Mouse (Mus musculus): ENCODE results near the gene Bcl9. TPM values are rescaled to one million over a fixed set of nuclear protein-coding genes. Genes with fewer than 3 reads are reported as not detected.

The Bcl9 gene
- polyA plus RNA-seq, 1 experiment from 2014 or later: 82.5 TPM

- 31% methylated on average over 4 of the region's 4 CpGs for WGBS
- no peak for DNase-seq
Measured at GRCm38 (mm10) chr3:97199261-97199660, 98.5 kb downstream of the Bcl9 start.

DNA sequence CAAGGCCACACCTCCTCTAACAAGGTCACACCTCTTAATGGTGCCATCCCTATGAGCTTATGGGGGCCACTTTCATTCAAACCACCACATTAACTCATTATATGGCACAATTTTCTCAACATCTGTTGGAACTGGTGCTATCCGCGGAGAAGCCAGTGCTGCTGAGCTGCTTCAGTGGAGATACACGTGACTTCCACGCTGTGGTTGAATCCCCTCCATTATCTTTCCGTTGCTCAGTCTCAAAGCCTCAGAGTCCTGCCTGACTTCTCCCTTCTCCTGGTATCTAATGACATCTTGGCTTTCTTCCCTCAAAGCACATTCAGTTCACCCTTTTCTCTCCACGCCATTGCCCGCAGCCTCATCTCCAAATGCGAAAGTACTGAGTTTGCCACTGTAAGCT is 101.1 kb downstream of the Bcl9 start:
- Histone ChIP-seq H3K9ac (replicated peaks; ENCODE audit: low read length) (no peak overlapping the region), H3K27me3 (ENCODE audit: control insufficient read depth, insufficient read depth, low read length) (no peaks in the 10 kb centered on the region), H3K4me1 (ENCODE audit: control insufficient read depth, insufficient read depth, low read length) (no peaks in the 10 kb centered on the region), H3K4me3 (replicated peaks; ENCODE audit: low read depth, low read length) (no peak overlapping the region), H3K36me3 (ENCODE audit: control insufficient read depth, insufficient read depth, low read length) (no peaks in the 10 kb centered on the region), H3K9me3 (ENCODE audit: control insufficient read depth, low read length) (no peaks in the 10 kb centered on the region), H3K27ac (replicated peaks; ENCODE audit: low read depth, low read length) (no peak overlapping the region), H3K4me2 (ENCODE audit: low read length) (no peak overlapping the region)
- WGBS: 92% methylated on average over 8 of the region's 8 CpGs
- DNase-seq (no peak), ATAC-seq (ENCODE audit: low FRiP score, low TSS enrichment) (no peak)

More at GRCm38 (mm10) chr3:97199261-97199660, 98.5 kb downstream of the Bcl9 start:
- Histone ChIP-seq H3K27ac (replicated peaks; ENCODE audit: low read depth, low read length) (no peak overlapping the region), H3K4me2 (ENCODE audit: low read length) (no peak overlapping the region), H3K4me1 (ENCODE audit: control insufficient read depth, insufficient read depth, low read length) (no peaks in the 10 kb centered on the region), H3K36me3 (ENCODE audit: control insufficient read depth, insufficient read depth, low read length) (peaks cover 15% of the 10 kb centered on the region), H3K27me3 (ENCODE audit: control insufficient read depth, insufficient read depth, low read length) (no peaks in the 10 kb centered on the region), H3K9ac (replicated peaks; ENCODE audit: low read length) (no peak overlapping the region), H3K4me3 (replicated peaks; ENCODE audit: low read depth, low read length) (no peak overlapping the region), H3K9me3 (ENCODE audit: control insufficient read depth, low read length) (no peaks in the 10 kb centered on the region)
- no peak for ATAC-seq (ENCODE audit: low FRiP score, low TSS enrichment)

GRCm38 (mm10) chr3:97185098-97185860 is 112.4 kb downstream of the Bcl9 start:
- Histone ChIP-seq H3K27me3 (ENCODE audit: control insufficient read depth, insufficient read depth, low read length) (no peaks in the 10 kb centered on the region), H3K36me3 (ENCODE audit: control insufficient read depth, insufficient read depth, low read length) (no peaks in the 10 kb centered on the region), H3K9ac (replicated peaks; ENCODE audit: low read length) (no peak overlapping the region), H3K4me2 (ENCODE audit: low read length) (no peak overlapping the region), H3K27ac (replicated peaks; ENCODE audit: low read depth, low read length) (no peak overlapping the region), H3K9me3 (ENCODE audit: control insufficient read depth, low read length) (no peaks in the 10 kb centered on the region), H3K4me3 (replicated peaks; ENCODE audit: low read depth, low read length) (no peak overlapping the region), H3K4me1 (ENCODE audit: control insufficient read depth, insufficient read depth, low read length) (no peaks in the 10 kb centered on the region)
- DNase-seq: peak; percentile 91
- WGBS: 44% methylated on average over 10 of the region's 10 CpGs
- ATAC-seq (ENCODE audit: low FRiP score, low TSS enrichment): 0 out of 2 replicates have a peak, but pooled peaks have one; percentile 47

DNA sequence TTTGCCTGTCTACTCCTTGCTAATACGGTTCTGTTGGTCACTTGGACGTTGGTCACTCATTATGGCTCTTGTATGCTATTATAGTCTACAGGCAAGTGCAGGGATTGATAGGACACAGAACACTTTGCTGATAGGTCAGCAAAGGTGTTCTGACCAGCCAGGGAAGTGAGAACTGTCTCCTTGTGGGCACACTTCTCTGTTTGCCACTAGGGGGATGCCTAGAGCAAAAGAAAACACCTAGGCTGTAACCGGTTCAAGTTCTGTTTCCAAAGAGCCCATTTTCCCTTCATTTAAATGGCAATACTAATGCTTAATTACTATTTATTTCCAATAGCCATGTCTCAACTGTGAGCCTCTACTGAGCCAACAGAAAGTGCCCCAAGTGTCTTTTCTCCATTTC is 113.9 kb downstream of the Bcl9 start:
- Histone ChIP-seq H3K9me3 (ENCODE audit: control insufficient read depth, low read length) (no peaks in the 10 kb centered on the region), H3K27ac (replicated peaks; ENCODE audit: low read depth, low read length) (no peak overlapping the region), H3K4me3 (replicated peaks; ENCODE audit: low read depth, low read length) (no peak overlapping the region), H3K4me2 (ENCODE audit: low read length) (no peak overlapping the region), H3K36me3 (ENCODE audit: control insufficient read depth, insufficient read depth, low read length) (no peaks in the 10 kb centered on the region), H3K9ac (replicated peaks; ENCODE audit: low read length) (no peak overlapping the region), H3K27me3 (ENCODE audit: control insufficient read depth, insufficient read depth, low read length) (no peaks in the 10 kb centered on the region), H3K4me1 (ENCODE audit: control insufficient read depth, insufficient read depth, low read length) (no peaks in the 10 kb centered on the region)
- WGBS: 40% methylated on average over 3 of the region's 3 CpGs
- ATAC-seq (ENCODE audit: low FRiP score, low TSS enrichment) (no peak), DNase-seq (no peak)

GRCm38 (mm10) chr3:97180527-97180926 is 117.2 kb downstream of the Bcl9 start:
- Histone ChIP-seq H3K9me3 (ENCODE audit: control insufficient read depth, low read length) (no peaks in the 10 kb centered on the region), H3K9ac (replicated peaks; ENCODE audit: low read length) (no peak overlapping the region; the same call in 1 of the 2 replicates), H3K36me3 (ENCODE audit: control insufficient read depth, insufficient read depth, low read length) (no peaks in the 10 kb centered on the region), H3K27me3 (ENCODE audit: control insufficient read depth, insufficient read depth, low read length) (no peaks in the 10 kb centered on the region), H3K4me3 (replicated peaks; ENCODE audit: low read depth, low read length) (no peak overlapping the region), H3K27ac (replicated peaks; ENCODE audit: low read depth, low read length) (0 out of 2 replicates have a peak overlapping the region, but pooled peaks have one; percentile 32), H3K4me1 (ENCODE audit: control insufficient read depth, insufficient read depth, low read length) (no peaks in the 10 kb centered on the region), H3K4me2 (ENCODE audit: low read length) (no peak overlapping the region)
- 44% methylated on average over 6 of the region's 6 CpGs for WGBS
- no peak for DNase-seq
- no peak for ATAC-seq (ENCODE audit: low FRiP score, low TSS enrichment)

- Histone ChIP-seq H3K4me2 (ENCODE audit: low read length) (no peak overlapping the region), H3K9ac (replicated peaks; ENCODE audit: low read length) (no peak overlapping the region), H3K27me3 (ENCODE audit: control insufficient read depth, insufficient read depth, low read length) (no peaks in the 10 kb centered on the region), H3K36me3 (ENCODE audit: control insufficient read depth, insufficient read depth, low read length) (no peaks in the 10 kb centered on the region), H3K4me3 (replicated peaks; ENCODE audit: low read depth, low read length) (no peak overlapping the region), H3K9me3 (ENCODE audit: control insufficient read depth, low read length) (no peaks in the 10 kb centered on the region), H3K4me1 (ENCODE audit: control insufficient read depth, insufficient read depth, low read length) (no peaks in the 10 kb centered on the region), H3K27ac (replicated peaks; ENCODE audit: low read depth, low read length) (no peak overlapping the region)
- no peak for DNase-seq
- ATAC-seq (ENCODE audit: low FRiP score, low TSS enrichment): no peak
- 84% methylated on average over 6 of the region's 6 CpGs for WGBS
Measured at GRCm38 (mm10) chr3:97178885-97179284, 118.8 kb downstream of the Bcl9 start.

- no peak overlapping the region for H3K27ac ChIP-seq (replicated peaks; ENCODE audit: low read depth, low read length)
- H3K36me3 ChIP-seq (ENCODE audit: control insufficient read depth, insufficient read depth, low read length): no peaks in the 10 kb centered on the region
- DNase-seq (no peak), ATAC-seq (ENCODE audit: low FRiP score, low TSS enrichment) (no peak)
- H3K4me1 ChIP-seq (ENCODE audit: control insufficient read depth, insufficient read depth, low read length): no peaks in the 10 kb centered on the region
- no peak overlapping the region for H3K4me2 ChIP-seq (ENCODE audit: low read length)
- H3K9me3 ChIP-seq (ENCODE audit: control insufficient read depth, low read length): no peaks in the 10 kb centered on the region
- no peaks in the 10 kb centered on the region for H3K27me3 ChIP-seq (ENCODE audit: control insufficient read depth, insufficient read depth, low read length)
- WGBS: 87% methylated on average over 5 of the region's 5 CpGs
- no peak overlapping the region for H3K9ac ChIP-seq (replicated peaks; ENCODE audit: low read length)
- no peak overlapping the region for H3K4me3 ChIP-seq (replicated peaks; ENCODE audit: low read depth, low read length)
Measured at GRCm38 (mm10) chr3:97172632-97173031, 125.1 kb downstream of the Bcl9 start.

DNA sequence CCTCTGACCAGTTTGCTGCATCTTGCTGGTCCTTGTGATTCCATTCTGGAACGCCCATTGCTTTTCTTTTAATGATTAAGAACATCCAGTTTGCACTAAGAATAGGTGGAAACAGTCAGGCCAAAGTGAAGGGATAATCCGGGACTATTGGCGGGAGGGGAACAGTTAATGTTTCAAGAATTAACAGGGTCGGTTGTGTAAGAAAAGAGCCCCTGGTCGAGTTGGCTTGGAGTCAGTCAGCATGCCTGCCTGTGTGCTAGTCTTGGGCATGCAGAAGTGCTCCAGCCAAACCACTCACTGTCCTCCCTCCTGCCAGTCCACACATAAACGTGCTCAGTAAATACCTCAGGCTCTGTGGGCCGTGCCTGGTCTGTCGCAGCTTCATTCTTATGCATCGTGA is 125.5 kb downstream of the Bcl9 start:
- no peak overlapping the region for H3K4me3 ChIP-seq (replicated peaks; ENCODE audit: low read depth, low read length)
- 70% methylated on average over 9 of the region's 9 CpGs for WGBS
- H3K4me2 ChIP-seq (ENCODE audit: low read length): no peak overlapping the region
- H3K9ac ChIP-seq (replicated peaks; ENCODE audit: low read length): no peak overlapping the region
- no peaks in the 10 kb centered on the region for H3K36me3 ChIP-seq (ENCODE audit: control insufficient read depth, insufficient read depth, low read length)
- H3K27me3 ChIP-seq (ENCODE audit: control insufficient read depth, insufficient read depth, low read length): no peaks in the 10 kb centered on the region
- no peaks in the 10 kb centered on the region for H3K9me3 ChIP-seq (ENCODE audit: control insufficient read depth, low read length)
- ATAC-seq (ENCODE audit: low FRiP score, low TSS enrichment) (no peak), DNase-seq (no peak)
- no peak overlapping the region for H3K27ac ChIP-seq (replicated peaks; ENCODE audit: low read depth, low read length)
- no peaks in the 10 kb centered on the region for H3K4me1 ChIP-seq (ENCODE audit: control insufficient read depth, insufficient read depth, low read length)

DNA sequence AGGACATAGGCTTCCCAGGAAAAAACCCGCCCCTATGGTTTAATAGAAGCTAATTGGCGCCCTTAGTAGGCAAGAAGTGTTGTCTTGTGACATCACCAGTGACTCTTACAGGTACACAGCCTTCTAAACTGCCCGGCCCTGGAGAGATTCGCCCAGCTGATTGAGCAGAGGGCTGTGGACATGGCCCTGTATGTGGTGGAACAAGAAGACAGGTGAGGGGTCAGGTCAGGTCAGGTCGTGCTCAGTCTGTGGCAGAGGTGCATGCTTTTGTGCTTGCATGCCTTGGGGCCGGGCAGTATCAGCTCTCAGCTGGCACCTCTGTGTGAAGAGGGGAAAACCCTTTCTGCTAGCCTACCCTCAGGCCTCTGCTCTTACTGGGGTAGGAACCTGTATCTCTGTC is 126.2 kb downstream of the Bcl9 start:
- DNase-seq (no peak), ATAC-seq (ENCODE audit: low FRiP score, low TSS enrichment) (no peak)
- Histone ChIP-seq H3K4me1 (ENCODE audit: control insufficient read depth, insufficient read depth, low read length) (no peaks in the 10 kb centered on the region), H3K27me3 (ENCODE audit: control insufficient read depth, insufficient read depth, low read length) (no peaks in the 10 kb centered on the region), H3K4me2 (ENCODE audit: low read length) (no peak overlapping the region), H3K36me3 (ENCODE audit: control insufficient read depth, insufficient read depth, low read length) (no peaks in the 10 kb centered on the region), H3K4me3 (replicated peaks; ENCODE audit: low read depth, low read length) (no peak overlapping the region), H3K27ac (replicated peaks; ENCODE audit: low read depth, low read length) (no peak overlapping the region), H3K9ac (replicated peaks; ENCODE audit: low read length) (no peak overlapping the region), H3K9me3 (ENCODE audit: control insufficient read depth, low read length) (no peaks in the 10 kb centered on the region)
- WGBS: 84% methylated on average over 6 of the region's 6 CpGs
